Mouse (Mus musculus) embryonic facial prominence, embryonic 10.5 days (tissue): Measurements from ENCODE around the gene Rnpepl1. TPM values are rescaled to one million over a fixed set of nuclear protein-coding genes. Genes with fewer than 3 reads are reported as not detected.

ENCODE experiments used
- DNase-seq: peaks from one replicate; pipeline ENCODE4 v3.0.0-alpha.2; 2017; ENCODE audit warnings: low spot score
- H3K27ac ChIP-seq: fragments of 300-500 bp; sonication (generic); replicated peaks from 2 replicates; pipeline ENCODE4 v1.5.1; 2016; ENCODE audit warnings: mild to moderate bottlenecking
- H3K27me3 ChIP-seq: fragments of 300-500 bp; sonication (generic); replicated peaks from 2 replicates; pipeline ENCODE4 v1.6.1; 2016; ENCODE audit warnings: low read depth, mild to moderate bottlenecking; ENCODE audit not compliant: poor library complexity, severe bottlenecking
- H3K36me3 ChIP-seq: fragments of 300-500 bp; sonication (generic); replicated peaks from 2 replicates; pipeline ENCODE4 v1.6.1; 2016; ENCODE audit warnings: mild to moderate bottlenecking, moderate library complexity
- H3K4me1 ChIP-seq: fragments of 300-500 bp; sonication (generic); 2 replicates; pipeline ENCODE4 v1.6.1; 2016
- H3K4me3 ChIP-seq: fragments of 300-500 bp; sonication (generic); 2 replicates; pipeline ENCODE4 v1.5.1; 2016; ENCODE audit warnings: mild to moderate bottlenecking, moderate library complexity
- H3K9me3 ChIP-seq: fragments of 300-500 bp; sonication (generic); 2 replicates; pipeline ENCODE4 v1.6.1; 2016; ENCODE audit warnings: mild to moderate bottlenecking
- WGBS: fragments of 180-500 bp; shearing (Covaris S2); methylation state at CpG from one replicate; pipeline ENCODE4 v1.1.7; 2016; 5-methylcytosine and 5-hydroxymethylcytosine counted together
- polyA plus RNA-seq: library from polyadenylated mRNA; unstranded; fragments of >200 nt; fragmentation: Nextera tagmentation; extraction: Ambion mirVana; gene quantifications from 2 replicates; pipeline ENCODE4 v1.2.1, GENCODE M21; 2016

The Rnpepl1 gene
- polyA plus RNA-seq, 1 experiment from 2014 or later = 26.4 TPM

DNA sequence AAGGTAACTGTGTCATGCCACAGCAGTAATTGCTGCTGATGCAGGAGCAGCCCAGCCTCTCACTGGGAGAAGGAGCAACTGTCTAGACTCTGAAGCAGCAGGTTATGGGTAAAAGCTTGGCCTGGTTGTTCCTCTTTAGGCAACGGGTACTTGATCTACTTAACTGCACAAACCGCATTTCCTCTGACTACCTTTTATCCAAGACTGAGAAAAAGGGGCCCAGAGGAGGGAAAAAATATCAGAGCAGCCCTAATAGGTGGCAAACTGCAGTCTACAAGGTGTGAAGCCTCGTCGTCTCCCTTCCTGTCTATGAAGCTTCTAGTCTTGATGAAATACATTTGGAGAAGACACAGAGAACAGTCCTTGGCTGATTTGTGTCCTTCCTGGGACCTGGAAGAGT lies 23.0 kb downstream of the Rnpepl1 start:
- H3K27me3 ChIP-seq = no peaks in the 10 kb centered on the region
- 83% methylated on average over 4 of the region's 4 CpGs for WGBS
- H3K27ac ChIP-seq = peak overlapping the region; percentile 94
- DNase-seq = no peak
- peaks cover 10% of the 10 kb centered on the region for H3K36me3 ChIP-seq
- H3K9me3 ChIP-seq = peaks cover 5% of the 10 kb centered on the region; the same call in 1 of the 2 replicates
- peak overlapping the region; percentile 86 for H3K4me3 ChIP-seq
- H3K4me1 ChIP-seq = peaks cover 24% of the 10 kb centered on the region

DNA sequence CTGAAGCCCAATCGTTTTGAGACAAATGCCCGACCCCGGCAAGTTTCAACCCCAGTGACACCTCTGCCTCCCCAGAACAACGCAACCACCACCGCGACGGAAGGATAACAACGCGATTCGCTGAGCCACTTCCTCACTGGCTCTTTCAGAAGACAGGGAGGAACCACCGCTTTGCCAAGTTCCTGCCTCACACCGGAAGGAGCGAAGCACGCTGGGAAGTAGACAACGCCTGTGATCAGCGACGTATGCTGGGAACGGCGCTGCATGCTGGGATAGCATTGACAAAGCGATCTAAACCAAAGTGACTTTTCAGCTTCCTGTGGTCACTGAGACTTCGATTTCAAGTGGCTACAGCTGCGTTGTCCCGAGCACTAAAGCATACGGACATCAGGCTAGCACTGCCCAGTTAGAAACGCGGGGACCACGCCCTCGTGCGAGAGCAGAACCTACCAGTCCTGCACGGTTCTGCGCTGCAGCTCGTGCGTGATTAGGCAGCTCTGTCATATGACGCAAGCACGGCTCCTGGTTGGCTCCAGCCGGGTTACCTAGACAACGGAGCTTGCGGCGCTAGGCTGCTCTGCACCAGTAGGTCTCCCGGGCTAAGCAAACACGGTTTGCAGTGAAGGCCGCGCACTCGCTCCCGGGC lies 23.7 kb downstream of the Rnpepl1 start, which contains the start of gene Capn10:
TSS of gene Capn10 (plus strand) at position 195 of the 646 bp plus-strand sequence.
- H3K27ac ChIP-seq = peak within 1 kb of the TSS; percentile 94
- no peaks in the 10 kb centered on the region for H3K27me3 ChIP-seq
- under 1% methylated on average over 45 of the region's 45 CpGs for WGBS
- peak within 1 kb of the TSS; percentile 86 for H3K4me3 ChIP-seq
- H3K4me1 ChIP-seq = peaks cover 24% of the 10 kb centered on the region
- peaks cover 17% of the 10 kb centered on the region for H3K36me3 ChIP-seq
- peak; percentile 96 for DNase-seq
- H3K9me3 ChIP-seq = peaks cover 5% of the 10 kb centered on the region; the same call in 1 of the 2 replicates

DNA sequence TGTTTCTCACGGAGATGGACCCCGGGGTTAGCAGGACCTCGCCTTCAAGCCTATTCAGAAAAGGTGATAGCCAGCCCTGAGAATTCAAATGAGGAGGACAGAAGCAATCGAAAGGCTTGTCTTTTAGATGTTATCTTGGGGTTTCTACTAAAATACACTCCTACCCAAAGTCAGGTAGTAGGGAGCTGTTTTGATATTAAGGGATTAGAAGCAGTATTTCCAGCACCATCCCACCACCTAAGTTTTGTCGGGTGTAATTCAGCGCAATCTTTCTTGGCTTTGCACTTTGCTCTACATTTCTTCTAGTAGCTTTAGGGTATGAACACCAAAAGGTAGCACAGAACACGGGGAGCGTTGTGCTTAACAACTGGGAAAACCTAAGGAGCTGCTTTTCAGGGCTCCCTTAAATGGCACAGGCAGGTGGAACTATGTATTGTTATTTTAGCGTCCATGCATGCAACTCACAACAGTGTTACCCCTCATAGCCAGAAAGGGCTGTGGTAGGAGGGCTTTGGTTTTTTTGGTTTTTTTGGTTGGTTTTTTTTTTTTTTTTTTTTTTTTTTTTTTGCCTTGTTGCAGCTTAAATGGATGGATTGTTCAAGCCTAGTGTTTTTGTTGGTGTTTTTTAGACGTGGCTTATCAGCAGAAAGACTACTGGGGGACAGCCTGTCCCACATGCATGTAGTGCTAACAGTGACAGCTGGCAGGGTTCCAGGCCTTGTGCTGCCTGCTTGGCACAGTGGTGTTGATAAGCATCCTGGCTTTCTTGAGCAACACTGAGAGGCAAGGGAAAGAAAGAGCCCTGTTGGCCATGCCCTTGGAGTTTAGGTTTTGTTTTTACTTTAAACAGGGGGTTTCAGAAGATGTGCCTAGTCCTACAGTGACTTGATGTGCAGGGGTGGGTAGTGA lies 24.7 kb downstream of the Rnpepl1 start:
- no peak for DNase-seq
- H3K4me3 ChIP-seq = peak overlapping the region; percentile 86
- H3K27me3 ChIP-seq = no peaks in the 10 kb centered on the region
- H3K27ac ChIP-seq = peak overlapping the region; percentile 94
- WGBS = 23% methylated on average over 10 of the region's 10 CpGs
- peaks cover 24% of the 10 kb centered on the region for H3K4me1 ChIP-seq
- peaks cover 5% of the 10 kb centered on the region; the same call in 1 of the 2 replicates for H3K9me3 ChIP-seq
- peaks cover 27% of the 10 kb centered on the region for H3K36me3 ChIP-seq

DNA sequence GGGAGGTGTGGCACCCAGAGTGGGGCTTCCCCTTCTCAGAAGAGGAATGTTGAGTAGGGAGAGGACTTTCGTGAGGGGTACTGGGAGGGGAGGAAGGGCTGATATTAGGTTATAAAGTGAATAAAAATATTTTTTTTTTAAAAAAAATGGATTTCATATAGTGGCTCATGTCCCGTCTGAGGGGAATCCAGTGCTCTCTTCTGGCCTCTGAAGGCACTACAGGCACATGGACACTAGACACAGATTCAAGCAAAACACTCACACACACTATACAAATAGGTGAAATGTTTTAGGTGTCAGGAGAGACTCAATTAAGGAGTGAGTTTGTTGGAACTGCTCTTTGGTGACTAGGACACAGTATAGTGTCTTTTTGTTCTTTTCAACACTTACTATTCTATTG lies 25.4 kb downstream of the Rnpepl1 start:
- Histone ChIP-seq H3K9me3 (peaks cover 5% of the 10 kb centered on the region; the same call in 1 of the 2 replicates), H3K4me1 (peaks cover 24% of the 10 kb centered on the region), H3K27me3 (no peaks in the 10 kb centered on the region), H3K4me3 (peak overlapping the region; percentile 86), H3K27ac (no peak overlapping the region), H3K36me3 (peaks cover 33% of the 10 kb centered on the region)
- WGBS = 70% methylated on average over 2 of the region's 2 CpGs
- DNase-seq = no peak

DNA sequence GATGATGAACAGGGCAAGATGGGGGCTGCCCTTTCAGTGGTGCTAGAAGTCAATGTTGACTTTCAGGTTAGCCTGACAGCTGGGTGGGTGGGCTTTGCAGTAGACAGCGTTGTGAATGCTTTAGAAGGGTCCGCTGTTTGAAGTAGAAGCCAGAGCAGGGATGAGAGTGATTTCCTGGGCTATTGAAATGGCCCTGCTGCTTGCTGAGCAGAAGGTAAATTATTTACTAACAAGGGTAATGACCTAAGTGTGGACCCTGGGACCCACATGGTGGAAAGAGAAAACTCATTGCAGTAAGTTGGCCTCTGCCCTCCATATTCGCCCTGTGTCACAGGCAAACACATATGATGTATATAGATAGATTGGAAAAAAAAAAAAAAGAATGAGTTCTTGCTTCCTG lies 25.9 kb downstream of the Rnpepl1 start:
- Histone ChIP-seq H3K4me3 (peak overlapping the region; percentile 86; the same call in 1 of the 2 replicates), H3K36me3 (peaks cover 37% of the 10 kb centered on the region), H3K9me3 (peaks cover 5% of the 10 kb centered on the region; the same call in 1 of the 2 replicates), H3K27me3 (no peaks in the 10 kb centered on the region), H3K27ac (no peak overlapping the region), H3K4me1 (peaks cover 24% of the 10 kb centered on the region)
- 81% methylated on average over 3 of the region's 3 CpGs for WGBS
- no peak for DNase-seq

DNA sequence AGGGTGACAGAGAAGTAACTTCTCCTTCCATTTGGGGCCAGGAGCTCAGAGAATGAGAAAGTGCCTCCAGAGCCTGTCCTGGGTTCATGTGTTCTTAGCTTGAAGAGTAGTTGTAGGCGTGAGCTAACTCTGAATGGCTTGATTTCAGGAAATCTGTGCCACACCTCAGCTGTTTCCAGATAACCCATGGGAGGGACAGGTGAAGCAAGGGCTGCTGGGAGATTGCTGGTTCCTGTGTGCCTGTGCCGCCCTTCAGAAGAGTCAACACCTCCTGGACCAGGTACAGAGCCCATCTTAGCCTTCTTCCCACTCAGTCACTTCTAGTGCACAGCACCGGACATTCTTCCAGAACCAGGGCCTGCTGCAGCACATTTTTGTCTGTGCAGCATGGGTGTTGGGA lies 27.2 kb downstream of the Rnpepl1 start:
- Histone ChIP-seq H3K9me3 (peaks cover 3% of the 10 kb centered on the region; the same call in 1 of the 2 replicates), H3K36me3 (peaks cover 50% of the 10 kb centered on the region), H3K4me3 (no peak overlapping the region), H3K27me3 (no peaks in the 10 kb centered on the region), H3K27ac (no peak overlapping the region), H3K4me1 (peaks cover 24% of the 10 kb centered on the region)
- WGBS = 88% methylated on average over 3 of the region's 3 CpGs
- no peak for DNase-seq

DNA sequence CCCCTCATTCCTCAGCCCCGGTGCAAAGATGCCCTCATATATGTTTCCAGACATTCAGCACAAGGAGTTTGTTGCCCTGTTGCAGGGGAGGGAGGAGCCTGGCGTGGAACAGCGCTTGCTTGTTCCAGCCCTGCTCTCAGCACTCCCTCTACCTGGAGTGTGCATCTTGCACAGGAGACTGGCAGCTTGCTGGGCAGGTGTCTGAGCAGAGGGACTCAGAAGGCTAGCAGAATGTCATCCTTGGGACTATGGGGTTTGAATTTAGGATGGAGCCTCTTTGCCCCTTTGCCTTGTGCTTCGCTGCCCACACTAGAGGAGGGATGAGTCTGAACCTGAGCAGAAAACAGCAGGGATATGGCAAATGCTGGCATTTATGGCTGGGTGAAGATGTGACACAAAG lies 29.2 kb downstream of the Rnpepl1 start:
- WGBS = 92% methylated on average over 4 of the region's 4 CpGs
- peaks cover 70% of the 10 kb centered on the region for H3K36me3 ChIP-seq

DNA sequence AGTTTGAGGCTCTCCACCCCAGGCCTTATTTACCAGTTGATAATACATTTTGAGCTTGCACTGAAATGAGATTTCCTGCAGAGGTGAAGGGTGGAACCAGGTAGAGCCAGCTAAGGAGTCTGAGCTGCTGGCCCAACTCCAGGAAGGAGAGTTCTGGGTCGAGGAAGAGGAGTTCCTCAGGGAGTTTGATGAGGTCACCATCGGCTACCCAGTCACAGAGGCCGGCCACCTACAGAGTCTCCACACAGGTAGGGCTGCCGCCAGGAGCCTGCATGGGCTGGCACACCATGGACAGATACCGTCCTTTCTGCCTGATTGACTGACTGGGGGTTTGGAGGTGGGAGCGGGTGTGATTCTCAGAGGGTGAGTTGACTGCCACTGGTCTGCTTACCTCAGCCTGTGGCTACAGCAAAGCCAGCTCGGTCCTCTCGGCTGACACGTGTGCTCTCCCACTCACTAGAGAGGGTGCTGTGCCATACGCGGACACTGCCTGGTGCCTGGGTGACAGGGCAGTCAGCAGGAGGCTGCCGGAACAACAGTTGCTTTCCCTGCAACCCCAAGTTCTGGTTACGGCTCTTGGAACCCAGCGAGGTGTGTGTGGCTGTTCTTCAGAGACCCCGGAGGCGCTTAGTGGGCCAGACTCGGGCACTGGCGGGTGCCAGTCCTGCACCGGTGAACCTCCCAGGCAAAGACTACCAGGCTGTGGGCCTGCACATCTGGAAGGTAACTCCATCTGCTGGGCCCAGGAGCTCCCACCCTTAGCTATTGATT lies 32.8 kb downstream of the Rnpepl1 start:
- Histone ChIP-seq H3K4me3 (no peak overlapping the region), H3K36me3 (peaks cover 99% of the 10 kb centered on the region), H3K9me3 (no peaks in the 10 kb centered on the region), H3K27ac (no peak overlapping the region), H3K4me1 (no peaks in the 10 kb centered on the region), H3K27me3 (no peaks in the 10 kb centered on the region)
- 90% methylated on average over 19 of the region's 19 CpGs for WGBS
- no peak for DNase-seq

More for the DNA sequence above, 29.2 kb downstream of the Rnpepl1 start:
- H3K4me1 ChIP-seq = peaks cover 17% of the 10 kb centered on the region
- no peaks in the 10 kb centered on the region for H3K9me3 ChIP-seq
- no peak overlapping the region for H3K27ac ChIP-seq
- H3K27me3 ChIP-seq = no peaks in the 10 kb centered on the region
- H3K4me3 ChIP-seq = no peak overlapping the region
- no peak for DNase-seq

DNA sequence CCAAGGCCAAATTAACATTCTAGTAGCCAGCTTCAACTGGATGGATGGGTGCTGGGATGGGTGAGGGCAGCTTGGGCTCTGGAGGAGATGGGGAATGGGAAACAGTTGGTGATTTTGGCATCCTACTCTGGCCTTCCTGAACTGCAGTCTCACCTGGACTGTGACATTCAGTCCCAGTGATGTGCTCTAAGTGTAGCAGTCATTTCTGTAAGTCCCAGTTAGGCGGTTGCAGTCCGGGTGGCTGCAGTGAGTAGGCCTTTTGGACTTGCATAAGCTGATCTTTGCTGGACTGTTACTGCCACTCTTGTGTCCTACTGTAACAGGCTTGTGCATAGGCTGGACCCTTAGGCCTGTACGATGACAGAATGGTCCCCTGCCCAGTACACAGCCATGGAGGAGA lies 37.4 kb downstream of the Rnpepl1 start:
- Histone ChIP-seq H3K36me3 (peaks cover 71% of the 10 kb centered on the region), H3K9me3 (no peaks in the 10 kb centered on the region), H3K4me1 (no peaks in the 10 kb centered on the region), H3K27ac (no peak overlapping the region), H3K27me3 (no peaks in the 10 kb centered on the region), H3K4me3 (no peak overlapping the region)
- 97% methylated on average over 3 of the region's 3 CpGs for WGBS
- no peak for DNase-seq

DNA sequence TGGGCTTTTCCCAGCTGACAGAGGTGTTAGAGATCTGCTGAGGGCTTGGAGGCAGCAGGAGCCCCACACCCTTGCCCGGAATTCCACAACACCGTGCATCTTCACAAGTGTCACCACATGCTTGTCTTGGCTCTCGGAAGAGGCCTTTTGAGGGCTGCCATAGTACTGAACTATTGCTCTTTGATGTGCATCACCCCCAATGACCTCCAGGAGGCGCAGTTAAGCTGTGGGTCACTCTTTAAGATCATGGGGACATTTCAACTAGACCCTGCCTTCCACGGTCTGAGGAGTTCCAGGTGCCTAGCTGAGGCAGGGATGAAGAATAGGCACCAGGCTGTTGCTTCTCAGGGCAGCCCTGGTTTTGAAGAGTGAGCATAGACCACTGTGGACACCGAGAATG lies 38.8 kb downstream of the Rnpepl1 start:
- H3K27me3 ChIP-seq = no peaks in the 10 kb centered on the region
- no peak overlapping the region for H3K27ac ChIP-seq
- no peaks in the 10 kb centered on the region for H3K4me1 ChIP-seq
- H3K4me3 ChIP-seq = no peak overlapping the region
- 66% methylated on average over 6 of the region's 6 CpGs for WGBS
- peak; percentile 29 for DNase-seq
- peaks cover 56% of the 10 kb centered on the region for H3K36me3 ChIP-seq
- no peaks in the 10 kb centered on the region for H3K9me3 ChIP-seq

DNA sequence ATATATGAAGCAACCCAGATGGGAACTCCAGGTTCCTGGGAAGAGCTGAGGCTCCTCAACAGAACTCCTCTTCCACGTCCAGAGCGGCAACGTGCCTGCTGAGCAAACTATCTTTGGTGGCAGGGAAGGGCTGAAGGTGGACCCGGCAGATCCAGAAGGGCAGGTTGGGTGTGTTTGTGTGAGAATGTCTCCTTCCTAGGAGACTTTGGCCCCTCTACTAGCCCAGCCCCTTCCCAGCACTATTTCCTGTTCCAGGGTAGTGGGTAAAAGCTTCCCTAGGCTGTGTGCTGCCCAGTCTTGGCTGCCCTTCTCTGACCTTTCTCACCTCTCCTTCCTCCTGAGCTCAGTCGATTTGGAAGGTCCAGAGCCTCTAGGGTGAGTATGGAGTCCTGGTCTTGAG lies 40.0 kb downstream of the Rnpepl1 start, which contains the start of gene Gpr35:
TSS of gene Gpr35 (plus strand) at position 259 of the 400 bp plus-strand sequence.
- Histone ChIP-seq H3K4me3 (no peak within 1 kb of the TSS), H3K27me3 (no peaks in the 10 kb centered on the region), H3K4me1 (no peaks in the 10 kb centered on the region), H3K9me3 (no peaks in the 10 kb centered on the region), H3K27ac (no peak within 1 kb of the TSS; the same call in 1 of the 2 replicates), H3K36me3 (peaks cover 44% of the 10 kb centered on the region)
- DNase-seq = no peak
- WGBS = 75% methylated on average over 5 of the region's 5 CpGs

DNA sequence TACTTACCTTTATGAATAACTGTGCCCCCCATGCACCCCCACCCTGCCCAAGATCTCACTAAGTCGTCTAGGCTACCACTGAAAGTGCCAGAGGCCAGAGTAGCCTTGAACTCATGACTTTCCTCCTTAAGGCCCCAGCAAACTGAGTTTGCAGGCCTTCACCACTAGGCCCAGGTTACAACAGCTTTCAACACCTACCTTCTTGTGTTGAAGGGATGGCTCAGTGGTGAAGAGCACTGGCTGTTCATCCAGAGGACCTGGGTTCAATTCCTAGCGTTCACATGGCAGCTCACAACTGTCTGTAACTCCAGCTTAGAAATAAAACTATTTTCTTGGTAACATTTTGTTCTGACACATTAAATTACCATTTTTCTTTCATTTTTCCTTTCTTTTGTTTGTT lies 43.1 kb downstream of the Rnpepl1 start:
- Histone ChIP-seq H3K27ac (no peak overlapping the region), H3K4me1 (0 out of 2 replicates have a peak, but pooled peaks cover 3% of the 10 kb centered on the region), H3K36me3 (peaks cover 14% of the 10 kb centered on the region), H3K4me3 (no peak overlapping the region), H3K9me3 (no peaks in the 10 kb centered on the region), H3K27me3 (no peaks in the 10 kb centered on the region)
- 77% methylated on average over 2 of the region's 2 CpGs for WGBS
- DNase-seq = no peak
